Mouse (Mus musculus): ENCODE results near the gene Ccdc85c. TPM values are rescaled to one million over a fixed set of nuclear protein-coding genes. Genes with fewer than 3 reads are reported as not detected.

Gene Ccdc85c
- total RNA-seq, 2 experiments from 2014 or later, result 29.6 to 29.9 TPM

DNA sequence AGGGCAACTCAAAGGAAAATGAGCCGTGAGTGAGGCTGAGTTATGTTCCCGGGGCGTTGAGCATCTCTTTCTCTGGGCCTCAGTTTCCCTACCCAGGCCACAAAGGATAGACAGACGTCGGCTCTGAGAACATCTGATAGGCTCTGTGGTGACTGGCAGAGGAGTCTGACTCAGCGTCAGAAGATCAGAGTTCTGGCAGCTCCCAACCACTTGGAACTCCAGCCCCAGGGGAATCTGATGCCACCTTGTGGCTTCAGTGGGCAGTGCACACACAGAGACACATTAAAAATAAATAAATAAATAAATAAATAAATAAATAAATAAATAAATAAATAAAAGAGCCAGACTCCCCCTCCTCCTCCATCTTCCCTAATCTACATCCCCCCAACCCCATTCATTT, 21.8 kb upstream of the Ccdc85c start:
- DNase-seq (ENCODE audit: low spot score in 2 of 2), result no peak

DNA sequence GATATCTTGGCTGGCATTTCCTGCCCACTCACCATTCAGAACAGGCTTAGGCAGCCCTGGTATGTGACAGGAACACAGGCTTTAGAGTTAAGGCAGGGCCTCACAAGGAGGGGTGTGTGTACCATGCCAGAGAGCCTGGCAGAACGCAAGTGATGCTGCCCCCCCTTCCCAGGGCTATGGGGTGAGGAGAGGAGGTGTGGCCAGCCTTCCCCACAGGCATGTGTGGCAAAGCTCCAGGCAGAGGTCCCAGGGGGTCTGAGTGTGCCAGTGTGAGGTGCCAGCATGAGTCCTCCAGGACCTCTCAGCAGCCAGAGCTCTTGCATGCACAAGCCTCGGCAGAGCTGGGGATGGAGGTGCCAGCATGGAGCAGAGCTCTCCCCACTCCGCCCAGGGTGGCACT, 19.4 kb upstream of the Ccdc85c start:
- DNase-seq (ENCODE audit: low spot score in 2 of 2), result no peak

DNA sequence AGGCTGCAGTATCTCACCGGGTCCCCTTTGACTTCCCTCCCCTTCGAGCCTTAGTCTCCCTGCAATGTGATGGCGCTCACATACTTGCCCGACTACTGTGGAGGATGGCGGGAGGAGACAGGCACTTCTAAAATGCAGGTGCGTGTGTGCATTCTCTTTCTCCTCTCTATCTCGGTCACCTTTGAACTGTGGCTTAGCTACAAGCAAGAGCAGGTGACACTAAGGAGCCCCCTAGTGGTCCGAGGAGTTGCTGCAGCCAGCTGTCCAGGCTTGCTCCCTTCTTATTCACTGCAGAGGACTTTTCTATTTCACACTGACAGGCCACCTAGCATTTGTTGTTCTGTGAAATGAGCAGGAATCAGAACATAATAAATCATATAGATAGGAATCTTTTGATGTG, 17.7 kb upstream of the Ccdc85c start:
- DNase-seq (ENCODE audit: low spot score in 2 of 2), result peak in 1 of 2 experiments; percentile 47

DNA sequence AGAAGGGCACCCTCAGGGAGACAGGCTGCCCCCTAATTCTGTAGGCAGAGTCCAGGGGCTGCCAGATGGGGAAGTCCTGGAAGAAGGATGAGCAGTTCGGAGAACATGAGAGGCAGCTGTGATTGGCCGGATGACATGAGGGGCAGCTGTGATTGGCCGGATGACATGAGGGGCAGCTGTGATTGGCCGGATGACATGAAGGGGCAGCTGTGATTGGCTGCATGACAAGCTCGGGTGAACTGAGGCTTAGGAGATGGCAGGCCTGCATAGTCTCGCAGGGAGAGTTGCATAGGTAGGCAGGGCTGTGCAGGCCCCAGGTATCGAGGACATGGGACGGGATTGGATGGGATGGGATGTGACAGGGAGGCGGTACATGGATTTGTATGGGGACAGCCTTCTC, 17.2 kb upstream of the Ccdc85c start:
- DNase-seq (ENCODE audit: low spot score in 2 of 2), result no peak

DNA sequence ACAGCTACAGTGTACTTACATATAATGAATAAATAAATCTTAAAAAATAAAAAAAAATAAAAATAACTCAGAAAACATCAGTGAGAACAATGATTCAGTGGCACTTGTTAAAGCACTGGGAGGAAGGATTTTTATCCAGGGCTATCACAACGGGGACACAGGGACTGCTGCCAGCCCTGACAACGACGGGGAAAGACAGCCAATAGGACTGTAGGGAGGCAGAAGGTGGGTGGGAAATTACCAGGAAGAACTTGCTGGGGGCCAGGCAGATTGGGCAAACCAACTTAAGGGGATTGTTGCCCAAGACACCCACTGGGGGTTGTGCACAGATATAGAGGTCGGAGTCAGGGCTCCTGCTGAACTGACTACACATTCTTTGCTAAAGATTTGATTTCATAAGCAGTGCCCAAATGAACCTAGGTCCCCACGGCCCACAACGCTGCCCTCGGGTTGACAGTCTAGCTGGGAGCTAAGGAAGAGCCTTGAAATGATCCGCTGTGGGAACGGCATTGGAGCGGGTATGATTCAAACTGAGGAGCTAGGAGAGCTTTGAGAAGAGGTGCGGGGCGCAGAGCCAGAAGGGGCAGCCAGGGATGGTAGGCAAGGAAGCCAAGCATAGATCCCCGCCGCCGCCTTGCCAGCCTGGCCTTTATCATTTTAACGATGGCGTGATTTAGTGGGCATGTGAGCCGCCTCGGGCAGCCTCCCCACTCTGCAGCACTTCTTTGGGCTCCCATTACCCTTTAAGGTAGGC, 13.1 kb upstream of the Ccdc85c start:
- DNase-seq (ENCODE audit: low spot score in 2 of 2), result no peak

DNA sequence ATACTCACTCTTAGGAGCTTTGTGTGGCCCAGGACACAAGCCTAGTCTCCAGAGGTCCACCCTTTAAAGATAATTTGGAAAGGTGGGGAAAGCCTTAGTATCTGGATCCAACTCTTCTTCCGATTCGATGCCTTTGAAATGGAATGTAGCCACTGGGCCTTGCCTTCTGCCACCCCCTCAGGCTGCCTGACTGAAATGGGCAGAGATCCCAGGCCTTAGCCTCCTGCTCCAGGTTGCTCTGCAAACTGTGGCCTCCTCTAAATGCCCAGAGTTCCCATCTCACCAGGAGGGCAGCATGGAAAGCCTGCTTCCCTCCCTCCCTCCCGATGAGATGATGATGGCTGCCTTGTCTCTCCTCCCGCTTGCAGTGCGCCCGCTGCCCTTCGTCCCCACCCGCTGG, 11.8 kb upstream of the Ccdc85c start:
- DNase-seq (ENCODE audit: low spot score in 2 of 2), result no peak

DNA sequence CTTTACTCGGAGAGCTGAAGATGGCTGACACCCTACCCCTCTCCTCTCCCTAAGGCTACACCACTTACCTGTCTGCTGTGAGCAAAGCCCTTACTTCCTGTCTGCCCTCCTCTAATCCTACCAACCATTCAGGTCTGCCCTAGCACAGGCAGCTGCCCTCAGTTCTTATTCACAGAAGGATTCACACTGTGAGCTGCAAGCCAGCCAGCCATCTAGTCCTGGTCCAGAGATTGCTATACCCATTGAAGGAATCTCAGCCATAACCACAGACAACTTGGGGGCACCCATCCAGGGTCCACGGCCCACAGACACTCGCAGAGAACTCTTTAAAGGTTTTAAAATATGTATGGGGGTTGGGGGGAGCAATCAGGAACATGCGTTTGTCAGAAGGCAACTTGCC, 11.2 kb upstream of the Ccdc85c start:
- DNase-seq (ENCODE audit: low spot score in 2 of 2), result no peak

DNA sequence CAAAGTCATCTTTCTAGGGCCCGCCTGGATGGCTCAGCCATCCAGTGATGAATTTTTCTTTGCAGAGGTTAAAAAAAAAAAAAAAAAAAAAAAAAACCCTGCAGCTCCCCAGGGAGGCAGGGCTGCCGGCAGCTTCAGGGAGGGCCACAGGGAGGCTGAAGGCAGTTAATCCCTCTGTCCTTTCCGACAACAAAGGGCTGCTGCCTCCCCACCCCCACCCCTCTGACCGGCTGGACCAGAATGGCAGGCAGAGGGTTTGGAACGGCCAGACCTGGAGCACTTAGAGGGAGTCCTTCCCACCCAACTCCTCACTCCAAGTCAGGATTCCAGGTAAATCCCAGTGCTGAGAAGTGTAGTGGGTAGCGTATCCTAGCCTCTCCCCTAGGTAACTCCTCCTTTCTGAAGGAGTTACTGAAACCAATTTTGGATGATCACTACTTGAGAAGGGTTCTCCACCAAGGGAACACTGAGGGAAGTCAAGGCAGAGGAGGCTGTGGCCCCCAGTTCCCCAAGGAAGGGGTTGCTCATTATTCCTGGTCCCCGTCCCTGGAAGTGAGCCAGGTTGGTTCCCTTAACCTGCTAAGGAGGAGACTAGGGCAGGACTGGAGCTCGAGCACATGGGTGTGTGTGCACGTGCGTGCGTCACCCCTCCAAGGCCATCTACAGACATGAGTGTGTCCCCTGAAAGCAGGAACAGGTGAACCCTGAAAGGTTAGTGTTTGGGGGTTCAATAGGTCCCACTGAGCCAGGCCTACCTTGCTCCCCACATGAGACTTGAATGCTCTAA, 10.2 kb upstream of the Ccdc85c start:
- no peak for DNase-seq (ENCODE audit: low spot score in 2 of 2)

DNA sequence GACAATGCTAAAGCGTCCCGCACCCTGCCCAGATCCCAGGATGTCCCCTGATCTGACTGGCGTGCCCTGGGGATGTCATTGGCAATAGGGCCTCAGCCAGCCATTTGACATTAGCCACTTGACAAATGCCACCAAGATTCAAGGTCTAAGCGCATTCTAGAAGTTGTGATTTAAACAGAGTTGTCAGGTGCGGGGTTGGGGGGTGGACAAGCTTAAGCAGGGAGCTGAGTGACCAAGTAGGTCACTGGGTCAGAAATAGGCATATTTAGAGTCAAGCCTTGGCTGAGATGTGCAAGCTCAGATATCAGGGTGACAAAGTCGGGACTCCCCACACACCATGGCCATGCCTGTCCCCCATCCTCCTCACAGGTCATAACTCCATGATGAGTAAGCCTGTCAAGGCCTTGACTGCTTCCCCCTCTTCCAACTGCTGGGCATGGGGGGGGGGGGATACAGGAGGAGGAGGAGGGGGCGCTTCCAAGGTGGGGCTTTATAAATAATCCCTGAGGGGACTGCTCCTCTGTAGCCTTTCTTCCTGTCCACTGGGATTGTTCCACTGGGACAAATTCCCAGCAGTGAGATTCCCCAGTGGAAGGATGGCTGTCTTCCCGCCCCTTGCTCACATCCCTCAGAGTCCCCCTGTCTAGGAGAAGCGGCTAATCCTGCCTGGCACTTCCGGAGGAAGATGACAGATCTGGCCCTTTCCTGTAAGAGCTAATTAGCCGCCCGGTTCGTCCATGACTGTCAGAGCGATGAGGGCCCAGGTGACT, 9.4 kb upstream of the Ccdc85c start:
- DNase-seq (ENCODE audit: low spot score in 2 of 2), result no peak

DNA sequence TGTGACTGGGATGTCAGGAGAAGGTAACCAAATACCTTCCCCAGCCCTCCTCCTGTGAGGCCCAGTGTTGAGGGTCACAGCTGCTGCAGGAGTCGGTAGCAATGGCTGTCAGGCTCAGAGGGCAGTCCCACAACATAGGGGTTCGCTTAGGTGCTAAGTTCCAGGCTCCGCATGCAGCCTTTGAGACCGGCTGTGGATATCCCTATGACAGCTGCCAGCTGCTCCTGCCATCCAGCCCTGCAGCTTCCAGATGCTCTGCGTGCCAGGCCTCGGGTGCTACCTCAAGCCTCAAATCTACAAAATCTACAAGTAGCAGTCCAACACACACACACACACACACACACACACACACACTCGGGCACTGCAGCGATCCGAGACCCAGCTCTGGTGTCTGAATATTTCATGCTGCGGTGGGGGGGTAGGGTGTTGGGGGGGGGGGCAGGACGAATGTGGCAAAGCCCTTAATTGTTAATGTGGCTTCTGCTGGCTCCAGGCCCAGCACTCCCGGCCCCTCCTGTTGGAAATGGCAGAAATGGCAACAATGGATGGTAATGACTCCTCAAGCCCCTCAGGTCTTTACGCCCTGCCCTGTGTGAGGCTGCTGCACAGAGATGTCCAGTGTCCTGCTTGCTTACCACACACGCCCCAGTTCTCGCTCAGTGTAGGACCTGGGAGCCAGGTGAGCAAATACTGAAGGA, 3.1 kb upstream of the Ccdc85c start:
- DNase-seq (ENCODE audit: low spot score in 2 of 2), result no peak

DNA sequence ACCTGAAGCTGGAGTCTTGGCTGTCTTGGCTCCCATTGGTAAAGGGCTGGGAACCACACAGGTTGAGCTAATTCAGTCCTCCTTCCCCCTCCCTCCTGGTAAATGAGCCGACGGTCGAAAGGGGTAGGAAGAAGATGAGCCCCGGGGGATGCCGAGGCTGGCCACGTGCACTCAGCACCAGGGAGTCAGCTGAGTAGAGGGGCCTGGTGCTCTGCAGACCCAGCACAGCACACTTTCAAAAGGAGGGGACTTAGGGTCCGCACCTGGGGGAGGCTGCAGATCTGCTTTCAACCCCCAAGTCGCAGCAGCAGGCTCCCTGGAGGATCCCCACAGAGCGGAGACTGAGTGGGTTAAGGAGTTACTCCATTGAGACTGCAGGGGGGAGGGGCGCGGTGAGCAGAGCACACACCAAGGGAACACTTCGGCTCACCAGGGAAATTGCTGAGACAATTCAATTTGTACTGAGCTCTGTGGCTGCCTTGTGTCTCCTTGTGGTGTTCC, 2.2 kb upstream of the Ccdc85c start:
- DNase-seq (ENCODE audit: low spot score in 2 of 2), result no peak

DNA sequence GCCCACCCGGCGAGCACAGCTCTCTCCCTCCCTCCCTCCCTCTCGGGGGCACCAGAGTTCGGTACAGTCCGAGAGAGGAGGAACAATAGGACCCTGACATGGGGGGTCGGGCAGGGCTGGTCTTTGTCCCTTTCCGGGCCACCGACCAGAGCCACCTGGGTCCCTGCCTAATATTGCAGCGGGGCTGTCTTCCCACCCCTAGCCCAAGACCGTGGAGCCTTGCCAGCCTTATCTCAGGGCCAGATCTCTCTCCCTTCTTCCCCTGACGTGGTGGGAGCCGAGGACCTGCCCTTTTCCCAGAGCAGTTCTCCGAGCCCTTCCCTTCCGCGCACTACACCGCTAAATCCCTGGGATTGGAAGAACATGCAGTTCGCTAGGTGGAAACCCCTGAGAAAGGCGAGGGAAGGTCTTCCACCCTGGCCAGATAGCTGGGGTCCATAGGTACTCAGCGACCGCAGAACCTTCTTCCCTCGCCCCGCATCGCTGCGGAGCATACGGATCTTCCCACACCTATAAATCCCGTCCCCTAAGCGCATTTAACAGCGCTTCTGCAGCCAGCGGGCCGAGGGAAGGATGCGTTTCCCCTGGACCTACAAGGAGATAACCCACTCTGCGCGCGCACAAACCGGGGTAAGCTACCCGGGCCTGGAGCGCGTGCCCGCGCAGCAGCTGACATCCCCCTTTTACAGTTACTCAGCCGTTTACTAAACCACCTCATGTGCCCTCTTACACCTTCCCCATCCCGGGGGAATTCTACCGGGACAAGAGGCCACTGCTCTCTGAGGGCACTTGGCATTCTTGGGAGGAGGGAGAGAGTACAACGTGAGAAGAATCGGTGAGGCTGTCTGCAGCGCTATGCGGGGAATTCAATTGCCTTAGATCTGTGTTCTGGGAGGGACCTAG, 946 bp upstream of the Ccdc85c start:
- DNase-seq (ENCODE audit: low spot score in 2 of 2), result no peak

DNA sequence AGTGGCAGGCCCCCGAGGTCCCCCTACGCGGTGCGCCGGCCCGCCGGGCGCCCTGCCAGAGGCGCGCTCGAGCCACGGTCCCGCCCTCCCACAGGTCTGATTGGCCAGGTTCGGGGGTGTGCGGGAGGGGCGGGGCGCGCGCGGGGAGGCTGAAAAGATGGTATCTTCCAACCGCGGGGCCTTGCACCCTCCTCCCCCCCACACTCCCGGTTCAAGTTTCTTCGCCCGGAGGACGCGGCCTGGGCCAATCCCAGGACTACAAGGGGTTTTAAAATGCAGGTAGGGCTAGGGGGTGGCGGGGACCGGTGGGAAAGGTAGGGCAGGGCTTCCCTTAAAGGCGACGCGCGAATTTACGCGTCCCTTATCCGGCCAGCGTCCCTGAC, 274 bp upstream of the Ccdc85c start:
- DNase-seq (ENCODE audit: low spot score in 2 of 2), result peak; percentile 94 to 96

DNA sequence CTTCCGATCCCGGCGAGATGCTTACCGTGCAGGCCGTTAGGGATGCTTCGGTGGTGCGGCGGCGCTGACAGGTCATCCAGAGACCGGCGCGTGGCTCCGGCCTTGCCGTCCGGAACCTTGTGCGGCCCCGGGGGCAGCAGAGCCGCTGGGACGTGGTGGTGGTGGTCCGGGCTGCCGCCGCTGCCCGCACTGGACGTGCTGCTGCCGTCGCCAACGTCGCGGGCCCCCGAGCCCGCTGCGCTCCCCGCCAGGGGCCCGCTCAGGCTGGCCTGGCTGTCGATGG, 971 bp downstream of the Ccdc85c start:
- DNase-seq (ENCODE audit: low spot score in 2 of 2), result no peak

DNA sequence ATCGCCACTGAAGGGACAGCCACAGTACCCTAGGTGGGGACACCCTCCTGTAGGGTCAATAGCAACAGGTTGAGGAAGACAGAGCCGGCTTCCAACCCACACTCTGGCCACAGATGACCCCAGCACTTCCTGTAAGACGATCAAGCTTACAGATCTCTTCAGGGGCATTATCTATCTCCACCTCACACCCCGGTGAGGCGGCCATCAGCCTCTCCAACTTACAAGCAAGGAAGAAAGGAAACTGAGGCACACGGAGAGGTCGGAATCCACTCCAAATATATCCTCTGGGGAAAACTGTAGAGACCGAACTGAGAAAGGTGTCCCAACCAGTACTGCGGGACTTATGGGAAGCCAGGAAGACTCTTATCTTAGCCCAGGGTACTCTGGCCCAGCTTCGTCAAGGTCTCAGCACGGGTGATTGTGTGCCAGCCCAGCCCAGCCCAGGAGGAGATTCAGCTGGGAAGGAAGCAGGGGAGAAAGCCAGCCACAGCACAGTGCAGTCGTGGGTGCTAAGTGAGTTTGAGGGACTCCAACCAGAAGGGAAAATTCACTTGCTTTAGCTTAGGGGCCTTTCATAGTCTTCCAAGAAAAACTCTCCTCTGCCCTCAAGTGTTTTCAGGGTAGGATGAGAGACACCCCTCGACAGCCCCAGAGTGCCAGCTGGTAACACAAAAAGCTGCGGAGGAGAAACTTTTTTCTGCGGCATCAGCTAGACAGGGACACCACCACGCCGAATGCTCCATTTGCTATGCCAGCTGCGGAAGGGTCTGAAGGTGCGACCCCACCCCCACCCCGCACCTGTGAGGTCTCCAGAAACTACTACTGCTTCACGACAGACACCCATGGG, 1.5 kb downstream of the Ccdc85c start:
- DNase-seq (ENCODE audit: low spot score in 2 of 2), result no peak

DNA sequence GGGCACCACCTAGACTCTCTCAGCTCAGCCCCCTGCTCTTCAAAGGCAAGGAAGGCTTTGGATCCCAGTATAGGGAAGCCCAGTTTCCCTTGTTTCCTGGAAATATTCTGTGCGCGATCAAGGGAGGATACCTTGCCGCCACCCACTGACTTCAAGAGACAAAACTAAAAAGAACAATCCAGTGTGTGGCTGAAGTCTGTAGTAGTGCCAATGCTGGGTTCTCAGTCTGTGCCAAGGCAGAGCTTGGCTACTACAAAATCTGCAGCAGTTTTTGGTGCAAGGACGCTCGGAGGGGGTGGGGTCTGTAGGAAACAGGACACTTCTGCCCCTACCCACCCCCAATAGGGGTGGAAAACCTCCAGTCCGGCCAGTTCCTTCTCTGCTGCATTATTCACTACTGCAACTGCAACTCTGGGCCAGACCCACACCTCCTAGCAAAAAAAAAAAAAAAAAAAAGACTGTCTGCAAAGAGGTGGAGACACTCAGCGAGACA, 3.0 kb downstream of the Ccdc85c start:
- no peak for DNase-seq (ENCODE audit: low spot score in 2 of 2)

DNA sequence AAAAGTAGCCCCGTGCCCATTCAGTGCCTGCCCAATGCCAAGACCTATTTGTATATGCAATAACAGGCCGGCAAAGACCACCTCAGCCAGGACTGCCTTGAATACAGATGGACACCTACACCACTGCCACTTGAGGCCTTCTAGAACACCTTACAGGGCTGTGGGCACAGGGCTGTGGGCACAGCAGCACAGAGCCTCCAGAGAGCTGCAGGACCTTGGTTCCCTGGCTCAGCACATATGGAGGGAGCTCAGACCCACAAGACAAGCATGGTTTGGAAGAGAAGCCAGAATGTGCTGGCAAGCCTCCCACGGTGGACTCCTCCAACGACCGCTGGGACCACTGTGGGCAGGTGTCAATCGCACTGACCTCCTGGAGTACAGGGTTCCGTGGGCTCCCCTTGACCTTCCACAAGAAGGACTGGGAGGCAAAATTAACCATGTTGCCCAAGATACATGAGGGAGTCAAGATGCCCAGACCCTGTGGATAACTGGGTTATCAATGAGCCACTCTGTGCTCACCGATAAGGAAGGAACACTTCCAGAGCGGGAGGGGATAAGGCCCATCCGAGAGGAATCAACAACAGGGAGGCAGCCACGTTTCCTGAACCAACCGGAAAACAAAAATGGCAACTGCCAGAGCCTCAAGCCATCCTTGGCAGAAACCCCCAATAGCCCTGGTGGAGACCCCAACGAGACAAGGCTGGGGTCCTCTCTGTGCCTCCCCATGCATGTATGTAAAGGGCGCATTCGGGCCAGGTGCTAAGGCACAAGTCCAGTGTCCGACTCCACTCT, 3.7 kb downstream of the Ccdc85c start:
- no peak for DNase-seq (ENCODE audit: low spot score in 2 of 2)

DNA sequence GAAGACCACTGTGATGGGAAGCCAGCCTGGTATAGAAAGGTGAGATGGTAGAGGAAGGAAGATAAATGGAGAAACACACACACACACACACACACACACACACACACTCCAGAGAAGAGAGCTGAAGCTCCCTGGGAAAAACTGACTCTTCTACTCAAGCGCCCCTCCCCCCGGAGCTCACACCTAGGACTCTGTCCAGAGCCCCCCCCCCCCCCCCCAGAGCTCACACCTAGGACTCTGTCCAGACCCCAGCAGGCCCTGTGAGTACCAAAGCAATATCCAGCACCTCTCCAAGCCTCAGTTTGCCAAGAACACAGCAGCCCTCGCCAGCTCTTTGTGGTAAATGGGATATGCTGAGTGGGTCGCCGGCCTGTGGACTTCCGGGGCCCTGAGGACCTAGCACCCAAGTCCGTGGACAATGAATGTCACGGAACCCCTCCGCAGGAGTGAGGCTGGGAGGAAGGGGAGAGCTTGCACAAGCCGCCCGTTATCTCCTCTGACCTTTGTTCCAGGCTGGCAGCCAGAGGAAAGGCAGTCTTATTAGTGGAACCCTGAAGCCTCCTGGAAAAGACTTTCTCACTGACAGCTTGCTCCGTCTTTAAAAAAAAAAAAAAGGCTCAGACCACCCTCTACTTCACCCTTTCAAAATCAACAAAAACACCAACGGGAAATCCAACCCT, 4.8 kb downstream of the Ccdc85c start:
- no peak for DNase-seq (ENCODE audit: low spot score in 2 of 2)
